Mouse (Mus musculus): Measurements from ENCODE around the gene Cox10. TPM values are rescaled to one million over a fixed set of nuclear protein-coding genes. Genes with fewer than 3 reads are reported as not detected.
"Not testable (repeated sequence)": the region's sequence is repeated elsewhere in the genome, so short reads cannot be mapped to it uniquely, and the experiment has no call there.

Gene Cox10
- 10 to 100 TPM; 20.3 to 23.9 TPM for total RNA-seq (2021)
- long read RNA-seq, experiment 1, transcript Cox10-201 (7 exons, 2,915 nt): major isoform, 51 of 54 reads
- long read RNA-seq, experiment 1, partial matches to known transcripts: 1 of 54 reads
- long read RNA-seq, experiment 1, other reads (novel, unspliced or antisense): 2 of 54 reads
- long read RNA-seq, experiment 2, transcript Cox10-201 (7 exons, 2,915 nt): major isoform, 23 of 32 reads
- long read RNA-seq, experiment 2, partial matches to known transcripts: 2 of 32 reads
- long read RNA-seq, experiment 2, other reads (novel, unspliced or antisense): 7 of 32 reads

- DNase-seq (ENCODE audit: low spot score in 2 of 2): peak; percentile 83 to 86
Observed at GRCm38 (mm10) chr11:64078956-64079726, at the start of gene Cox10. TSS of gene Cox10 (minus strand) at chr11:64079468.

- no peak for DNase-seq (ENCODE audit: low spot score in 2 of 2)
Observed at GRCm38 (mm10) chr11:64128016-64128415, 48.7 kb upstream of the Cox10 start.

GRCm38 (mm10) chr11:64125471-64125870, 46.2 kb upstream of the Cox10 start:
- DNase-seq (ENCODE audit: low spot score in 2 of 2): no peak

- DNase-seq (ENCODE audit: low spot score in 2 of 2): not testable (repeated sequence)
Observed at GRCm38 (mm10) chr11:64123174-64123573, 43.9 kb upstream of the Cox10 start.

- no peak for DNase-seq (ENCODE audit: low spot score in 2 of 2)
Observed at GRCm38 (mm10) chr11:64116711-64117110, 37.4 kb upstream of the Cox10 start.

GRCm38 (mm10) chr11:64115822-64116221, 36.6 kb upstream of the Cox10 start:
- DNase-seq (ENCODE audit: low spot score in 2 of 2): no peak

GRCm38 (mm10) chr11:64115101-64115500, 35.8 kb upstream of the Cox10 start:
- no peak for DNase-seq (ENCODE audit: low spot score in 2 of 2)

- no peak for DNase-seq (ENCODE audit: low spot score in 2 of 2)
Observed at GRCm38 (mm10) chr11:64100060-64100459, 20.8 kb upstream of the Cox10 start.

GRCm38 (mm10) chr11:64093058-64093457, 13.8 kb upstream of the Cox10 start:
- DNase-seq (ENCODE audit: low spot score in 2 of 2): no peak

GRCm38 (mm10) chr11:64091150-64091549, 11.9 kb upstream of the Cox10 start:
- DNase-seq (ENCODE audit: low spot score in 2 of 2): no peak

- DNase-seq (ENCODE audit: low spot score in 2 of 2): no peak
Observed at GRCm38 (mm10) chr11:64089682-64090081, 10.4 kb upstream of the Cox10 start.

- no peak for DNase-seq (ENCODE audit: low spot score in 2 of 2)
Observed at GRCm38 (mm10) chr11:64085888-64086287, 6.6 kb upstream of the Cox10 start.

GRCm38 (mm10) chr11:64079727-64080081, 436 bp upstream of the Cox10 start:
- no peak for DNase-seq (ENCODE audit: low spot score in 2 of 2)

- no peak for DNase-seq (ENCODE audit: low spot score in 2 of 2)
Observed at GRCm38 (mm10) chr11:64076212-64076611, 3.1 kb downstream of the Cox10 start.

GRCm38 (mm10) chr11:64073379-64073778, 5.9 kb downstream of the Cox10 start:
- no peak for DNase-seq (ENCODE audit: low spot score in 2 of 2)

- DNase-seq (ENCODE audit: low spot score in 2 of 2): no peak
Observed at GRCm38 (mm10) chr11:64071536-64071935, 7.7 kb downstream of the Cox10 start.

- no peak for DNase-seq (ENCODE audit: low spot score in 2 of 2)
Observed at GRCm38 (mm10) chr11:64066001-64066400, 13.3 kb downstream of the Cox10 start.

GRCm38 (mm10) chr11:64063130-64063529, 16.1 kb downstream of the Cox10 start:
- DNase-seq (ENCODE audit: low spot score in 2 of 2): no peak

GRCm38 (mm10) chr11:64062226-64062625, 17.0 kb downstream of the Cox10 start:
- DNase-seq (ENCODE audit: low spot score in 2 of 2): no peak

- no peak for DNase-seq (ENCODE audit: low spot score in 2 of 2)
Observed at GRCm38 (mm10) chr11:64059305-64059704, 20.0 kb downstream of the Cox10 start.

GRCm38 (mm10) chr11:64058474-64058873, 20.8 kb downstream of the Cox10 start:
- DNase-seq (ENCODE audit: low spot score in 2 of 2): peak; percentile 59 to 69

GRCm38 (mm10) chr11:64053371-64053770, 25.9 kb downstream of the Cox10 start:
- DNase-seq (ENCODE audit: low spot score in 2 of 2): no peak
